Mouse (Mus musculus) layer of hippocampus, adult 9-11 months (tissue): Measurements from ENCODE around the gene Olfr806.

ENCODE experiments used
- DNase-seq: peaks from one replicate; pipeline ENCODE4 v3.0.0; 2022

The Olfr806 gene

DNA sequence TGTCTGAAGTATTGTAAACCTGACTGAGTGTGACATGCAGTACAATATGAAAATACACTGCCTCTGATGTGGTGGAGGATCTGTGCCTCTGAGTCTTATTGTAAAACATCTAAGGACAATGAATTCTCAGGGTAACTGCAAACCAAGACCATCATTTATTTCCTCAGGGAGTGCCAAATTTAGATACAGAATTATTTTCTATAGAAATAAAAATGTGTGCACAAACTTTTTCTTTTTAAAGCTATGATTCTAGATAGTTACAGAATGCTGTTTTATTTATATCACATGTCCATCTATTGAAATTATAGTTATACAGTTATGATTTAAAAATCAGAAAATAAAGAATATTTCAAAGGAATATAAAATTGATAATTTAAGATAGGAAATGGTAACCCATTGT, at the start of gene Olfr806:
TSS of gene Olfr806 (minus strand) at position 101 of the 400 bp plus-strand sequence.
- no peak for DNase-seq

- DNase-seq = no peak
These were observed 36.4 kb upstream of the Olfr806 start for GRCm38 (mm10) chr10:129778123-129778522.

- DNase-seq = no peak
These were observed 32.6 kb upstream of the Olfr806 start, which contains the start of gene Olfr809 for GRCm38 (mm10) chr10:129774338-129774737. Olfr809 (plus strand) TSS chr10:129774638.

- DNase-seq = no peak
These were observed 23.5 kb upstream of the Olfr806 start, which contains the start of gene Olfr808 for GRCm38 (mm10) chr10:129765182-129765581. Olfr808 (plus strand) TSS chr10:129765482.

- no peak for DNase-seq
These were observed 16.0 kb upstream of the Olfr806 start, which contains the start of gene Olfr807 for GRCm38 (mm10) chr10:129757693-129758092. Olfr807 (minus strand) TSS chr10:129757793.

DNA sequence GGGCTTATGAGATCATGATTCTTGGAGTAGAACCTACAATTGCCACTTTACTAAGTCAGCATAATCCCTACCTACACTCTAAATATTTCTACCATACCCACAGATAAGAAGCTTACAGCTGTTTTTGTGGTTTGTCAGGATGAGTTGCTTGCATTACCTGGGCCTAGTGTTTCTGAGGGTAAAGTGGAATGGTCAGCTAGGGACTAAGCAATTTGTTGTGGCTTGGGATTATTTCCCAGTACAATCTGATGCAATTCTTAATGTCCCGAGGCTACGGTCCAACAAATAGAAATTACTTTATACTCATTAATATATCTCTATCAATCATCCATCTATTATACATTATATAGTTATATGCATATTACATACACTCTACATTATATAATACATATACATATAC, 12.4 kb downstream of the Olfr806 start, which contains the start of gene Olfr805:
TSS of gene Olfr805 (minus strand) at position 101 of the 400 bp plus-strand sequence.
- DNase-seq = no peak

GRCm38 (mm10) chr10:129702910-129703309, 38.8 kb downstream of the Olfr806 start, which contains the start of gene Olfr804:
Olfr804 (plus strand) TSS chr10:129703210.
- DNase-seq = no peak

GRCm38 (mm10) chr10:129694186-129694585, 47.5 kb downstream of the Olfr806 start, which contains the start of gene Olfr803:
Olfr803 (minus strand) TSS chr10:129694286.
- DNase-seq = no peak

DNA sequence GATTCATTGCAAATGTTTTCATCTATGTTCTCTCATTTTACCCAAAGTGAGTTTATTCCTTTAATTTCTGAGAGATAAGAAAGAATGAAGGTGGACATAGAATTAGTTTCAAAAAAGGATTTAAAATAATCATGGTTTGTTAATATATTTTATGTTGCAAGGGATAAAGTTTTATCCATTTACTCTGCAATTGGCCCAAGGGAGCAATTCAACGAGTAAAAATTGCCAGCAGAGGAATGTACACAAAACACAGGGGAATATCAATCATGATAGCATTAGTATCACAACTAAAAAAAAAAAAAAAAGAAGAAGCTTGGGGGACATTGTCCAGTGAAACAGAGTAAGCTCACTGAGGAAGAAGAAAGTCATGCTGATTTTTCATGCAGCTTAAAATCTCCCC, 53.7 kb downstream of the Olfr806 start, which contains the start of gene Olfr802:
TSS of gene Olfr802 (minus strand) at position 101 of the 400 bp plus-strand sequence.
- DNase-seq = no peak
